Mouse (Mus musculus): ENCODE data around the gene Ets1.

- TF ChIP-seq POLR2A (IDR thresholded peaks at IDR 0.05; ENCODE audit: control insufficient read depth, low read depth, low read length) = no peak
- TF ChIP-seq CTCF (IDR thresholded peaks at IDR 0.05; ENCODE audit: control insufficient read depth, insufficient read depth, insufficient replicate concordance, low read depth, low read length) = no peak
These were observed 94.9 kb downstream of the Ets1 start for GRCm38 (mm10) chr9:32730656-32731590.

All from testis, adult 2 months (tissue).